Mouse (Mus musculus): Measurements from ENCODE around the gene Ceacam10.
"Not testable (repeated sequence)": the region's sequence is repeated elsewhere in the genome, so short reads cannot be mapped to it uniquely, and the experiment has no call there.

The Ceacam10 gene

DNA sequence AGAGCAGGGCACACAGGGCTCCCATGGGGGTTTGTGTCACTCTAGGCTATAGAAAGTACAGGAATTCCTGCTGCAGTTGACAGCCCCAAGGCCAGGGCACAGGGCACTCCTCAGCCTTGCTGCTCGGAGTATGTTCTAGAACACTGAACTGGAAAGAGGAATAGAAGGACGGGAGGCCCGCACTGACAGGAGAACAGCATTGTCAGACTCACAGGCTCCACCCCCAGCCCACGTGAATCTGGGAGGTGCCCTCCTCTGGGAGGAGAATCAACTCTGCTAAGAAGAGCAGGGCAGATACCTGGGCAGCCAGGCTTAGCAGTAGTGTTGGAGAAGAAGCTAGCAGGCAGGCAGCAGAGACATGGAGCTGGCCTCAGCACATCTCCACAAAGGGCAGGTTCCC lies at the start of gene Ceacam10:
Gene Ceacam10, plus strand, starts transcription at position 289 of the 400 bp plus-strand sequence.
- DNase-seq: not testable (repeated sequence)

DNA sequence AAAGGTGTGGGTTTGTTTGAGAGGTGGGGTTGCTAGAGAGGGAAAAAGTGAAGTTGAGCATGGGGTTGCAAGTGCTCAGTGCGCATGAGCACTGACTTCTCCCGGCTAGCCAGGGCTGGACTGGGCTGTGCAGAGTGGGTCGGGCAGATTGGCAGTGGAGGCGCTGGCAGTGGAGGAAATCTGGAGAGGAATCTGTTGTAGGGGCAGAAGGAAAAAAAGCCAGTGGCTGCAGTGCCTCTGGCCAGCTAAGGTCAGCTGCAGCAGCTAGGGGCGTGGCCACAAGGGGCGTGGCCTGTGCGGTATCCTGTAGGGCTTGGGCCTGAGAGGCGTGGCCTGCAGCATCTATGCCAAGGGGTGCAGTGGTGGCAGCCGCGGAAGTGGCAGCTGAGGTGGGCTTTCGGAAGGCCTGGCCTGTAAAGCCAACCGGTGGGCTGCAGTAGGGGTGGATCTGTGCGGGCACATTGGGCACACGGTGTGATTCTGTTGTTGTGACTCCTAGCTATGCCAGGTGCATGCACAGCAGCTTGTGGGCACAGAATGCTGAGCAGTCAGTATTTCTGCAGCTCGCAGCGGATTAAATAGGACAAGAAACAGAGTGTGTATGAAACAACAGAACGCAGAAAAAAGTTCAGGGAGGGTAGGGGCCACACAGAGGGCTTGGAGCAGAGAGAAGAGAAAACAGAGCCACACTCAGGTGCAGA lies 40.9 kb upstream of the Ceacam10 start:
- DNase-seq: no peak

DNA sequence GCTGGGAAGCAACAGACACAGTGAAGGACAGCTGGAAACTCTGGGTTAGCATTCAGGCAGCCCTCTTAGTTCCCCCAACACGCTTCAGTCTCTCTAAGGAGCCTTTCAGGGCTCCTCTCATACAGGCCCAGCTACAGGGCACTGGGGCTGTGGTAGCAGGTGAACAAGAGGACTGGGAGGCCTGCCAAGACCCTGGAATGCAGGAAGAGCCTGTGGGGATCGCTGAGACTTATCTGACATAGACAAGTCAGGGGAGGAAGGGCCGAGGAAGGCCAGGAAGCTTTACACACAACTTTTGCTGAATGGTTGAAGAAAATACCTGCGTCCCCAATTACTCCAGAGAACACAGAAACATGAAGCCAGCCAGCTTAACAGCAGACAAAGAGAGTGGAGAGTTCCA lies 26.3 kb upstream of the Ceacam10 start:
- DNase-seq: no peak

DNA sequence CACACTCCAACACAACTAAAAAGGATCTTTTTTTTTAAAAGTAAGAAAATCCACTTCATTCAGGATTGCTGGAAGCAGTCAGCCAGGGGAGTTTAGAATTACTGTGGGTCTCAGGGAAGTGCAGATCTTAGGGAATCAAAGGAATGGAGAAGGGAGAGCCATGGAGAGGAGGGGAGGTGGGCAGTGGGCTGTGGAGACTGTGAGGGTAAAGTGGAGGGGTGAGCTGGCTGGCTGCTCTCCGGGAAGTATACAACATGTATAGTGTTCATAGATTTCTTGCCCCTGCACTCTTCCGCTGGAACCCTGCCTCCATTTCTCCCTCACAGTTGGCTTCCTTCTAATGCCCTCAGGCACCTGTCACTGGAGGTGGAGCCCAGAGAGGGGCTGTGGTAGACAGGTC lies 25.4 kb upstream of the Ceacam10 start:
- DNase-seq: no peak

DNA sequence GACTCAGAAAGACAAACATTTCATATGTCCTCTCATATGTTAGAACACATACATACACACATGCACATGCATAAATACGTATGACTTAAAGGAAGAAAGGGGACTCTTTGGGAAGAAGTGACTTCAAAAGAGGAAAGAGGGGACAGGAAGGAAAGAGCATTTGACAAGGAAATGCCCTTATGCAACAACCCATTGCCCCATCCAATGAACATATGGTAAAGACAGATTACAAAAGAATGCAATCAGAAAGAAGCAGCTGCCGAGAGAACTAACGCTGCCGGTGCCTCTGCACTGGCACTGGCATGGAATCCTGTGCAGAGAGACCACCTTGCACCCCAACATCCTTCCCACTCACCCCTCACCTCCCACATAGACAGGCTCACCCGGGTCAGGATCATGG lies 23.5 kb upstream of the Ceacam10 start:
- no peak for DNase-seq

DNA sequence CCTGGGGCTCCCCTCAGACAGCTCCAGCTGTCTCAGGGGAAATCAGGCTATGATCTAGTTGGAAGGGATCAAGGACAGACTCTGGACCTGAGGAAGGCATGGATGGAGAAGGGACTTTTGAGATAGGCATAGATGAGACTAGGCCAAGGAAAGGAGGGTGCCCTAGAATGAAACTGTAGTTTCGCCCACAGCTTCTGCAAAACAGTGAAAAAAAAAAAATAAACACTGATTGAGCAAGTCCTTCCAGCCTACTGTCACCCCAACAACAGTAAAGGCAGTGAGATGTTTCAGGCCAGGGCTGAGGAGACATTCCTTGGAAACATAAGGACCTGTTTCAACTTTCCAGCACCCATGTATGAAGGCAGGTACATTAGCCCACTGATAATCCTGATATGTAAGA lies 18.5 kb upstream of the Ceacam10 start:
- DNase-seq: no peak

DNA sequence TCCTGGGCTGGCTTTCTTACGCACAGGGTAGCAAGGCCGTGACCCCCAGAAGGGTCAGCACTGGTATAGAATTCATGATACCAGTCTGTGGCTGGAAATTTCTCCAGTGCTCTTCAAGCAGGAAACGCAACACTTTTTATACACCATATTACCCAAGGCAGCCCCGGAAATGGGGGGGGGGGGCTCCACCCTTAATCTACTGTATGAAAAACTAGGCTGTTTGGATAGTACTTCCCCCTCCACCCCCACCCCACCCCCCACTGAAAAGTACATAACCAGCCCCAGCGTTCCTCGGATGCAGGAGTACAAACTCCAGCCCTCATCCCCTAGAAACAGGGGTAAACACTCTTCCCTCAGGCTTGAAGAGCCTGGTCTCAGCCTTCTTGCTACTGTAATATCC lies 16.8 kb upstream of the Ceacam10 start, which contains the start of gene Cd177:
Gene Cd177, minus strand, starts transcription at position 101 of the 400 bp plus-strand sequence.
- no peak for DNase-seq

DNA sequence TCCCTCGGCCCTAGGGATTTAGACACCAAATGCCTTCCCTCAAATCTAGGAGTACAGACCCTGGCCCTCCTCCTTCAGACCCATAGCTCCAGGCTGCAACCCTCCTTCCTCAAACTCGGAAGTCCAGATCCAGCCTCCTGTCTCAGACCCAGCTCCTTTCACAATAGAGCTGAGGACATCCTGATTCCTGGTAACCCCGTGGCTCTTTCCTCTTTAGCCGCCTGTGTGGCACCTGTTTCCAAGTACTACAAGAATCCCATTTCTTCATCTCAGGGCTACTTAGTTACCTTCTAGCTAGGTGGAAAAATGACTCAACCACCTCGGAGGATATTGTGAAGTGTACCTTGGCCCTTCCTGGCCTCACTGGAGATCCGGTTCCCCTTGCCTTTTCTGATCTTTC lies 15.8 kb upstream of the Ceacam10 start:
- DNase-seq: no peak

DNA sequence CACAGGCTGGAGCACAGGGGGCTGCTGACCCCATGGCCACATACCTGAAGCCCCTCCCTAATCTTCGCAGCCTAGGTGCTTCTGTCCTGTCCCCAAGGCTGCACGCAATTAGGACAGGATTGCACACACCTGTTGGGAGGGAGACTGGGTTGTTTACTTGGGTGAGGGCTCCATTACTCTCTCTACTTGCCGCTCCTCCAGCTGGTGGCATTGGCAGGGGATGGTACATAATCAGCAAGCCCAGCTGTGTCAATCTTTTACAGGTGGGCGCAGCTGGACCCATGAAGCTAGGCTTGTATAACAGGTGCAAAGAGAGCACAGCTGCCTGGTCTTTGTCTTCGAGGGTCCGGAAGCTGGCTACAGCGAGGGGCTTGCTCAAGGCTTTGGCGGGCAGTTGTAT lies 14.4 kb upstream of the Ceacam10 start:
- no peak for DNase-seq

DNA sequence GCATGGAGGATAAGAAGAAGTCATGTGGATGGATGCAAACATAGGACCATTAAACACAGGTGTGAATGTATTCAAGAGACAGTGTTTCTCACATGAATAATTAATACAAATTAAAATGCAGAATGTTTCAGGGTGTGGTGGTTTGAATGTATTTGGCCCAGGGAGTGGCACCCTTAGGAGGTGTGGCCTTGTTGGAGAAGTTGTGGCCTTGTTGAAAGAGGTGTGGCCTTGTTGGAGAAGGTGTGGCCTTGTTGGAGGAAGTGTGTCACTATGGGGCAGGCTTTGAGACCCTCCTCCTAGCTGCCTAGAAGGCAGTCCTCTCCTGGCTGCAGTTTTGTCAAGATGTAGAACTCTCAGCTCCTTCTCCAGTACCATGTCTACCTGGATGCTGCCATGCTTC lies 5.6 kb upstream of the Ceacam10 start:
- DNase-seq: no peak

DNA sequence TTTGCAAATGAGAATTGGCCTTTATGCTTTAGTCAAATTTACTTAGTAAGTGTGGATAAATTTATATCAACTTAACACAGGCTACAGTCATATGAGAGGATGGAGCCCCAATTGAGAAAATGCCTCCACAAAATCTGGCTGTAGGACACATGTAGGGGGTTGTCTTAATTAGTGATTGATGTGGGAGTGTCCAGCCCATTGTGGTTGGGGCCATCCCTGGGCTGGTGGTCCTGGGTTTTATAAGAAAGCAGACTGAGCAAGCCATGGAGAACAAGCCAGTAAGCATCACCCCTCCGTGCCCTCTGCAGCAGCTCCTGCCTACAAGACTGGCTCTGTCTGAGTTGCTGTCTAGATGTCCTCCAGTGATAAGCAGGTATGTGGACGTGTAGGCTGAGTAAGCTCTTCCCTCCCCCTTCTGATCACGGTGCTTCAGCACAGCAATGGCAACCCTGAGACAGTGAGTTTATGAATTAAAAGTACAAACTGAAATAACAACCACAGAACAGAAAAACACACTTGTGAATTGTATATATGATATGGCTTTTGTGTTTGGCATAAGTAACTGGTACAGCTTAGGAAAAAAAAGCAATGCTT lies 3.0 kb upstream of the Ceacam10 start:
- DNase-seq: no peak

DNA sequence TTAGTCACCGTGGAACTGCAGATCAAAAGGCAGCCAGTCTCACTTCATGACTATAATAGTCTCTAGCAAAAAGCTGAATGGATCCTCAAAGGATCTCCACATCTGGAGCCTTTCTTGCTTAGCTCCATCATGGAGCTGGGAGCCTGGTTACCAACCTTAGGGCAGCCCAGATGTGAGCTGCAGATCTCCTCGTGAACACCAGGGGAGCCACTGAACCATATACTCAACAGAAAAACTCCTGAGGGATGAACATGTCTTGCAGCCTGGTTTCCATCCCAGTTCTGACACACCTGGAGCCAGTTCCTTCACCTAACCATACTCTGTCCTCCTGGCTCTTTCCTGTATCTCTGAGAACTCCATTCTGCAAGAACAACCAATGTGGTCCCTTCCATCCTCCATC lies 861 bp upstream of the Ceacam10 start:
- DNase-seq: no peak

DNA sequence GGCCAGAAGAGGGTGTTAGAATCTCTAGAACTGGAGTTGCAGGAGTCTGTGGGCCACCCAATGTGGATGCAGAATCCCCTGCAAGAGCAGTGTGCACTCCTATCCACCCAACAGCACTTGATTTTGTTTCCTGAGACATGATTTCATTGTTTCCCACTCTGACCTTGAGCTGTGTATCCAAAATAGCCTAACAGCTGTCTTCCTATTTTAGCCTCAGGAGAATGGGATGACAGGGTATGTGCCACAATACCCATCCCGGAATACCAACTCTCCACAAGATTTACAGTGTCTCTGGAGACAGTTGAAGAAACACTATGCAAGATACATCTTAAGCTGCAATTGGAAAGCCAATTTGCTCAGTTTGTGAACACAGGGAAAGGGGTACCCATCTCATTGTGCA lies 20.9 kb downstream of the Ceacam10 start:
- no peak for DNase-seq

DNA sequence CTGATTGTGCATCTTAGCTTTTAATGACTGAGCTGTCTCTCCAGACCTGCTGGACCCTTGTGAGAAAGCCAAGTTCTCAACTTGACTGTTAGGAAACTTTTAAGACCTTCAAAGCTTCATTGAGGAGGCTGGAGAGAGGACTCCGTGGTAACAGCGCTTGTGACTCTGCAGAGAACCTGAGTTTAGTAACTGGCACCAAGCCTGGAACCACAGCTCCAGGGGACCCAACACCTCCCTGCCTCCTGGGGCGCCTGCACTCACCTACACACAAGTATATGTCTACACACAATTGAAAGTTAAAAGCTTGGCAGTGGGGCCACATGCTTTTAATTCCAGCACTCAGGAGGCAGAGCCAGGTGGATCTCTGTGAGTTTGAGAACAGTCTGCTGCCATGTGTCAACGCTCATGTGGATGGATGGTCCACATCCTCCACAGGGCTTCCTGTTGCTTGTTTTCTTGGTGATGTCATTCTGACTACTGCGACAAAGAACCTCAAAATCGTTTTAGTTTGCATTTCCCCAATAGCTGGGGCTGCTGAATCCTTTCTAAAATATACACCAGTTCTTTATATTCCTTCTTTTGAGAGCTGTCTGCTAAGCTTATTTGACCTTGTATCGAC lies 25.3 kb downstream of the Ceacam10 start:
- no peak for DNase-seq

DNA sequence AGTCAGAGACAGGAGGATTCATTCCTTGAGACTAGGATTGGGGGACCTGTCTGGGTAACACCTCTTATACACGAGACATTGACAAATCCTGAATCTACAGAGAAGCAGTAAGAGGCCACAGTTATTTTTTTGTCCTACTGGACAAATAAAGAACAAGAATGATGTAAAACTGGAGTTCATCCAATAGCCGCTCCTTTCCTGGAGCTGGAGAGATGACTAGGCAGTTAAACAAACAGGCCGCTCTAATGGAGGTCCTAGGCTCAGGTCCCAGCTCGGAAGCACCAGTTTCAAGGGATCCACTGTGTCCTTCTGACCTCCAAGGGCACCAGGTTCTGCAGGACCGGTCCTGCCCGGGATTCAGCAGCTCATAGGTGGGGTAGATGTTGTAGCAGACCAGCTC lies 27.8 kb downstream of the Ceacam10 start:
- DNase-seq: no peak

DNA sequence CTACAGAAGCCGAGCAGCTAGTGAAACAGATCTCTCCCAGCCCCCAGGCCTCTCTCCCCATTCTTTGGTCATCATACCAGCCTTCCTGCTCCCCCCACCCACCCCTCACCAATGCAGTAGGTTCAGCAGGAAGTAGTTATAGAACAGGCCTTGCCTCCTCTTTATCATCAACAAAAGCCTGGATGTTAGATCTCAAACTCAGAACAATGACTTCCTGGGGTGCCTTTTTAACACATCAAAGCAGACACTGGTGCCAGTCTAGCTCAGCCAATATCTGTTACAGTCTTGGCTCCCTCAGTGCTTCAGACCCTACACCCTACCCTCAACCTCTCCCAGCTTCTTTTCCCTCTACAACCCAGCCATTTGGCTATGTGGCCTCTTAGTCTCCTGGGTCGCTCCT lies 32.0 kb downstream of the Ceacam10 start:
- DNase-seq: no peak

DNA sequence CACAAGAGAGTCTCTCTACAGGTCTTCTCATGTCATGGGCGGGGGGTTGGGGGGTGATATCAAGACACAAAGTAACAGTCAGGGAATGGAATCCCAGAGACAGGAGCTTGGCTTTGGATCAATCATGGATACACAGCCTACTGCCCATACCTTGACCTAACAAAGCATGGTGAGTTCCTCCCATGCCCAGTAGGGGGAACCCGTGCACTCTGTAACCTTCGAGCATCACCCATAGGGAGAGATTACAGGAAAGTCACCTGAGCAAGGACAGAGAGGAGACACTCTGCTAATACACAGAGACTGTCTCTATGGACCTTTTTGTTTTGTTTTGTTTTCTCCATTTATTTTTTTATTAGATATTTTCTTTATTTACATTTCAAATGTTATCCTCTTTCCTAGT lies 40.5 kb downstream of the Ceacam10 start:
- peak; percentile 88 for DNase-seq

DNA sequence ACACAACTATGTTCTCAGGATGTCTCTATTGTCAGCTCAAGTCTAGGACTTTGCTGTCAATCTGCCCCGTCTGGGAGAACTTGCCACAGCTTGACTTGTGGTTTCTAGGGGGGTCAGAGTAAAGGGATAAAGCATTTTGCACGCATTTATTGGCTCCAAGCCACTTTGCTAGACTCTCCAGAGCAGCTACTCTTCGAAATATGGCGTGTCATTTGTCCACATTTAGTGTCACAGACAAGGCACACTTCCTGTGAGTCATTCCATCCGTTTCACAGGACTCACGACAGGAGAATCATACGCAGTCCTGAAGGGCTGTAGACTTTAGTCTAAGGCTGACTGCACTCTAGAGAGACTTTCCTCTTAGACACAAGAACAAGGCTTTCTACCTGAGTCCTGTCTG lies 47.4 kb downstream of the Ceacam10 start:
- DNase-seq: no peak

DNA sequence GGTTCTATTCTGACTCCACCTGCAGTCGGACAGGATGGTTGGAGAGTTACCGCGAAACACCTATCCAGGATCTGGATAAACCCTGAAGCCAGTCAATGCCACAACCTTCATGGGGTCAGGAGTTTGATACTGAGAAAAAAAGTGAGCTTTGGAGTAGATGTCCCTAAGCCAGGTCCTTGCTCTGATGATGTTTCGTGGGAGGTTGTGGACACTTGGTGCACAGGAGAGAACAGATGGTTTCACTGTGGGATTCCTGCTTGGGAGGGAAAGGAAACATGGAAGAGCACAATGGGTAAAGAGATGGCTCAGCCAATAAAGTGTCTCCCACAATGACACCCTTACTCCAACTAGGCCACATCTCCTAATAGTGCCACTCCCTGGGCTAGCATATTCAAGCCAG lies 50.2 kb downstream of the Ceacam10 start:
- peak; percentile 87 for DNase-seq
